Mouse (Mus musculus) gastrocnemius, postnatal 14 days (tissue): Measurements from ENCODE around the gene Dcpp3. TPM values are rescaled to one million over a fixed set of nuclear protein-coding genes. Genes with fewer than 3 reads are reported as not detected.

Experiments
- DNase-seq: peaks from one replicate; pipeline ENCODE4 v3.0.0; 2021; ENCODE audit warnings: mixed read lengths
- intact Hi-C: fragments of 180-260 bp; cut with DNase I; formaldehyde crosslinking; loops from one replicate; pipeline ENCODE4 v1.15.1; 2025; ENCODE audit warnings: low total_unique reads
- total RNA-seq, 2 experiments: library from RNA; stranded (reverse); gene quantifications; 2 replicates each; pipeline ENCODE4 v1.2.3; 2021

Dcpp3 gene
- total RNA-seq, 2 experiments from 2014 or later, result not detected

DNA sequence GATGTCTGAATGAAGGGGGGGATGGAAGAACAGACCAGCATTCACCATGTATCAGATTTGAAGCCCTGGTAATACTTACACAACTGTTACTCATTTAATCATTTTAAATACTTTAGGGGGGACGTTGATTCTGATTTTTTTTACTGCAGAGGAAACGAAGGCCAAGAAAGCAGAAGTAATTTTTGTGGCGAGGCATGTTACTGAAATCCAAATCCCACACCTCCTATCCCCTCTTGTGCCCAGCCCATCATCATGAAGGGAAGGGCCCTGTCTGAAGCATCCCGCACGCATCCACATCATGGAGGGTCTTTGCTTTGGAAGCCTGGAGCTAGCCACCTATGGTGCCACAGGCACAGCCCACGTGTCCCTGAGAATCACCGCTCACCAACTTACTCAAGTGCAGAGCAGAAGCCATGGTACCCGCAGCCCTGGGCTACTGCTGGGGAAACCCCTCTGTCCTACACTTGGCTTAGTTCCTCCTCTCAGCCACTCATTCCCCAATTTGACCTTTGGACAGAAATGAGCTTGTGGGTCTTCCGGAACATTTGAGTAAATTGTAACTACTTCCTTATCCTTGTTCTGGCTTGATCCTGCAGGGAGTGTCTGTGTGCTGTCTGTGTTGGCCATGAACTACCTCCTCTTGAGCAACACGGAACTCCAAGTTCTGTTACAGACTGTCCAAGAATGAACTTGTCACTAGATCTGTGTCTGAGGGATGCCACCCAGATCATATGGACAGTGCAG lies 49.6 kb downstream of the Dcpp3 start:
- intact Hi-C loops, result no loop called here
- no peak for DNase-seq

- intact Hi-C loops, result no loop called here
- DNase-seq, result no peak
Observed at GRCm38 (mm10) chr17:23968780-23969179, 51.5 kb downstream of the Dcpp3 start.

Other genes with a start within 250 kb of the Dcpp3 start
- 100 to 1,000 TPM; 223 to 235 TPM for gene Hcfc1r1, start 243.9 kb upstream of the Dcpp3 start, total RNA-seq
- gene Thoc6, start 243.6 kb upstream of the Dcpp3 start, total RNA-seq, result 10 to 100 TPM; 15.8 to 19.1 TPM
- 10 to 100 TPM; 18.7 to 57.3 TPM for gene Tnfrsf12a, start 240.0 kb upstream of the Dcpp3 start, total RNA-seq
- gene Cldn6, start 238.2 kb upstream of the Dcpp3 start, total RNA-seq, result not detected
- gene Cldn9, start 233.4 kb upstream of the Dcpp3 start, total RNA-seq, result under 1 TPM; 0.23 to 0.51 TPM
- gene 1520401A03Rik, start 194.7 kb upstream of the Dcpp3 start, total RNA-seq, result under 1 TPM in 1 of 2 experiments, not detected in 1; 0.09 TPM
- gene Pkmyt1, start 191.1 kb upstream of the Dcpp3 start, total RNA-seq, result 1 to 10 TPM; 2.1 to 2.3 TPM
- gene Paqr4, start 176.6 kb upstream of the Dcpp3 start, total RNA-seq, result 1 to 10 TPM; 5.7 to 9.1 TPM
- not detected for gene Kremen2, start 171.6 kb upstream of the Dcpp3 start, total RNA-seq
- gene Flywch1, start 145.9 kb upstream of the Dcpp3 start, total RNA-seq, result 10 to 100 TPM; 35.6 to 35.8 TPM
- gene Flywch2, start 131.4 kb upstream of the Dcpp3 start, total RNA-seq, result 1 to 10 TPM; 1.2 to 2.0 TPM
- 100 to 1,000 TPM; 148 to 169 TPM for gene Srrm2, start 126.9 kb upstream of the Dcpp3 start, total RNA-seq
- gene Elob, start 88.3 kb upstream of the Dcpp3 start, total RNA-seq, result 100 to 1,000 TPM; 321 to 328 TPM
- not detected for gene Prss33, start 81.4 kb upstream of the Dcpp3 start, total RNA-seq
- gene Prss32, start 73.6 kb upstream of the Dcpp3 start, total RNA-seq, result not detected
- gene Prss41, start 73.3 kb upstream of the Dcpp3 start, total RNA-seq, result under 1 TPM in 1 of 2 experiments, not detected in 1; 0.18 TPM
- not detected for gene Prss21, start 49.4 kb upstream of the Dcpp3 start, total RNA-seq
- not detected for gene Dcpp1, start 36.6 kb upstream of the Dcpp3 start, total RNA-seq
- not detected for gene Dcpp2, start 36.6 kb upstream of the Dcpp3 start, total RNA-seq
- gene Sbp, start 24.2 kb downstream of the Dcpp3 start, total RNA-seq, result not detected
- gene Sbpl, start 37.8 kb downstream of the Dcpp3 start, total RNA-seq, result not detected
- gene Prss30, start 63.1 kb downstream of the Dcpp3 start, total RNA-seq, result not detected
- not detected for gene Prss22, start 80.6 kb downstream of the Dcpp3 start, total RNA-seq
- gene Prss27, start 120.7 kb downstream of the Dcpp3 start, total RNA-seq, result not detected
- 10 to 100 TPM; 12.3 to 13.6 TPM for gene Kctd5, start 156.0 kb downstream of the Dcpp3 start, total RNA-seq
- gene Pdpk1, start 233.5 kb downstream of the Dcpp3 start, total RNA-seq, result 10 to 100 TPM; 39.5 to 41.3 TPM
- 10 to 100 TPM in 1 of 2 experiments, 1 to 10 TPM in 1; 9.5 to 13.5 TPM for gene Amdhd2, start 246.3 kb downstream of the Dcpp3 start, total RNA-seq